Mouse (Mus musculus): Measurements from ENCODE around the gene Cep290.

GRCm38 (mm10) chr10:100604254-100604653 lies 116.9 kb downstream of the Cep290 start:
- TF ChIP-seq CTCF (IDR thresholded peaks at IDR 0.05; ENCODE audit: low read depth) (no peak), EP300 (IDR thresholded peaks at IDR 0.05; ENCODE audit: low read depth) (no peak)
